Mouse (Mus musculus) splenic B cell, adult 2 months (primary cell): ENCODE measurements around the gene Tpgs1.

Experiments used
- DNase-seq: peaks from one replicate; pipeline ENCODE4 v3.0.0-alpha.2; 2011; ENCODE audit warnings: low read depth, low spot score
- H3K27me3 ChIP-seq: 2 replicates; pipeline ENCODE4 v1.6.1; 2012; ENCODE audit warnings: mild to moderate bottlenecking, low read length, moderate library complexity, mixed read lengths; ENCODE audit not compliant: control insufficient read depth, poor library complexity, insufficient read depth, severe bottlenecking
- H3K36me3 ChIP-seq: 2 replicates; pipeline ENCODE4 v1.6.1; 2012; ENCODE audit warnings: mild to moderate bottlenecking, low read length, moderate library complexity, mixed read lengths; ENCODE audit not compliant: control insufficient read depth, poor library complexity, insufficient read depth, severe bottlenecking

Gene Tpgs1

GRCm38 (mm10) chr10:79668771-79669575 is at the start of gene Tpgs1:
TSS of gene Tpgs1 (plus strand) at chr10:79669369.
- H3K27me3 ChIP-seq: no peaks in the 10 kb centered on the region

DNA sequence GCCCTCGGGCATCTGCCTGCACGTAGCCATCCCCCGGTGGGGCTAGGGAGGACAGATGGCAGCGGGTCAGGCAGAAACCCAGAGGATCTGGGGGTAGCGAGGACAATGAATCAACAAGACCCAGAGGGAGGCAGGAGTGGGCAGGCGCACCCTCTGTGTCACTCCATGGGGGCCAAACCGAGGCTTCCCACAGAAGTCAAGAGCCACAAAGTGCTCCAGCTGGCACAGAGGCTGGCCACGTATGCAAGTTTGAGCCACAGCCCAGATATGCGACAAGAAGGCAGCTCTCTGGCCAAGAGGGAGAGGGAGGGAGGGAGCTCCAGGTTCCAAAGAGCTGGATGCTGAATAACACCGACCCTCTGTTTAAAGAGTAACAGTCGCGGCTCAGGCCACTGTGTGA is 45.2 kb upstream of the Tpgs1 start:
- no peak for DNase-seq
- no peaks in the 10 kb centered on the region for H3K36me3 ChIP-seq

More at GRCm38 (mm10) chr10:79668771-79669575, at the start of gene Tpgs1:
- no peaks in the 10 kb centered on the region for H3K36me3 ChIP-seq
- DNase-seq: peak; percentile 94

DNA sequence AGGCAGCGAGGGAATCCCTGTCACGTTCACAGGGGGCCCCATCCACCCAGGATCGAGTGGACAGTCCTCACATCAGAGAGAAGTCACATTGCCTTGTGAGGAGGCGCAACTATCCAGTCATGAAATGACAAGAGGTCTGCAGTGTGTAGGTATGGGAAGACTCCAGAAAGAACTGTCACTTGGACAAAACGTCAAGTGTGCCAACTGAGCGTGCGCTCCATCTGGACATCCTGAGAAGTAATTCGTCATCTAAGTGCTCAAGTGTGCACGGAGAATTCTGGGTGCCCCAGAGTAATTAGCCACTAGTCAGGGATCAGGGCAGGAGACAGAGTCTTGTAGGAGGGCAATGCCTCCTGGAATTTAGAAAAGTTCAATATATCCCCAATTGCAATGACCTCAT is 43.8 kb upstream of the Tpgs1 start:
- Histone ChIP-seq H3K36me3 (no peaks in the 10 kb centered on the region), H3K27me3 (no peaks in the 10 kb centered on the region; the same call in 1 of the 2 replicates)
- no peak for DNase-seq

More for the DNA sequence above, 45.2 kb upstream of the Tpgs1 start:
- H3K27me3 ChIP-seq: no peaks in the 10 kb centered on the region; the same call in 1 of the 2 replicates

DNA sequence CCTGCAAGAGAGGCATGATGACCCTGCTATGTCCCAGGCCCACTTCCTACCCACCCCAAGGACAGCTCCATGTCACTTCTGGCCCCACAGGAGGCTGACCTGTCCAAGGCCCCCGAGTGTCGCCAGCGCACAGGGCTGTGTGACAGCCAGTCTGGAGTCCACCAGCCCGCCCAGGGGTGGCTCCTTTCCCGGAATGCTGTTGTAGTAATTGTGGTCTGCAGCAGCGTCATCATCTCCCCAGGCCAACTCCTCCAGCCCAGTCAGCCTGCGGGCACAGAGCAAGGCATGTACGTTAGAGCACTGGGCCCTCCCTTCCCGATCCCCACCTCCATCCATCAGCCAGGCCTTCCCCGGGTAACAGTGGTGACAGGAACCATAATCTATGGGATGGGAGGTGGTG is 43.0 kb upstream of the Tpgs1 start:
- H3K27me3 ChIP-seq: no peaks in the 10 kb centered on the region; the same call in 1 of the 2 replicates
- DNase-seq: no peak
- no peaks in the 10 kb centered on the region for H3K36me3 ChIP-seq

- no peaks in the 10 kb centered on the region for H3K36me3 ChIP-seq
- no peak for DNase-seq
- H3K27me3 ChIP-seq: no peaks in the 10 kb centered on the region
These were observed 40.8 kb upstream of the Tpgs1 start for GRCm38 (mm10) chr10:79628377-79628776.

DNA sequence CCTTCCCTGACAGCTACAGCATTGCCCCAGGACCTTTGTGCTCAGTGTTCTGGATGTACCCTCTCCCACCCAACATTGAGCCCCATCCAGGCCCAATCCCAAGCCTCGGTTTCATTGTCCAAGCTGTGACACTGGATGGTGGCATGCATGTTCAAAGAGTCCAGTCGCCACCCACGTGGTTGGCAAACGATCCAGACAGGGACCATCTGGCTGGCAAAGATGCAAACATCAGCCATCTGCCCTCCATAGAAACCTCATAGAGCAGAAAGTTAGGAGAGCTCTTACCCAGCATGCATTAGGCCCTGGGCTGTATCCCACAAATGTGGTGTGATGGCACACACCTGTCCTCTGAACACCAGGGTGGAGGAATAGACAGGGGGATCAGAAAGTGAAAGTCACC is 37.7 kb upstream of the Tpgs1 start:
- H3K27me3 ChIP-seq: no peaks in the 10 kb centered on the region; the same call in 1 of the 2 replicates

DNA sequence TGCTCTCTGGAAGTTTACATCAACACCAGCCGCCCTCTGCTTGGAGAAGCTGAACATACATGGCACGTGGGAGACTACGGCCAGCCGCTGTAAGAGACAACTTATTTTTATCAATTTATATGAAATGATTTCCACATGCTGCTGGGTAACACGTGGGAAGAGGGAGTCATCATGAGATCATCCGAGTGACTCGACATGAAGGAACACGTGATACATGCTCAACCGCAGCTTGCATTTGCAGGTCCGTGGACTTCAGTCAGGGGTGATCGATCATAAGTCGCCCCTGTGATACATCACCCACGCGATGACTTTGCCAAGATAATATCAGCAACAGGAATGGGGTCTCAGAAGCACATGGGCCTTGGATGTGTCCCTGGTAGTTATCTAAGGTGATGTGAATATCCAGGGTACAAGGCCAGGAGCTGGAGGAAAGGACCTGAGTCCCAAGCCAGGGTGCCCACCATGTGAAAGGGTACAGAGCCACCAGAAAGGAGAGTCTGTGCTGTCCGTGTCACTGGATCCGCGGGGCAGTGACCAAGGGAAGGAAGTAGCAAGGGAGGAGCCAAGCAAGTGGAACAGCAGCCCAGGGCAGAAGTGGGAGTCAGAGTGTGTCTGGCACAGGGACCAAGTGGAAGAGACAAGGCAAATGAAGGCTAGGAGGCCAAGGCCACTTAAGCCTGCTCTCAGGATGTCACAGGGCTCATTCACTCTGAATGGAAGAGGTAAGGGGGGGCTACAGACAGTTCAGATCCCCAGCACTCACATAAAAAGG is 36.0 kb upstream of the Tpgs1 start:
- Histone ChIP-seq H3K36me3 (no peaks in the 10 kb centered on the region), H3K27me3 (no peaks in the 10 kb centered on the region; the same call in 1 of the 2 replicates)
- DNase-seq: no peak

More for the DNA sequence above, 37.7 kb upstream of the Tpgs1 start:
- no peaks in the 10 kb centered on the region for H3K36me3 ChIP-seq
- no peak for DNase-seq

DNA sequence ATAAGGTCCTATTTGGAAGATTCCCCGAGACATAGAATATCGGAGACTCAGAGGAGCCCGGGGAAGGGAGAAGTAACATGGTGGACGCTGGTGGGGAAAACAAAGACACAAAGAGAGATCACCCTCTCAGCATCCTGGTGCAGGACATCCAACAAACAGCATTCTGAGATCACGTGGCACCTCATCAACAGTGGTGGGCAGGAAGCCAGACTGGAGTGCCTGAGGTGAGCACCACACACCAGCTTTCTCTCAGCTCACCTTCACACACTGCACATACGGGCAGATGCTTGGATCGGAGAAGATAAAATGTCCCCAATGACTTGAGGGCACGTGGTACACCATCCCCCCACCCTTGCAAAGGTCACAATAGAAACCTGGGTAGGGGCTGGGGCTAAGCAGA is 32.9 kb upstream of the Tpgs1 start:
- Histone ChIP-seq H3K27me3 (no peaks in the 10 kb centered on the region; the same call in 1 of the 2 replicates), H3K36me3 (no peaks in the 10 kb centered on the region)
- no peak for DNase-seq

GRCm38 (mm10) chr10:79637128-79638110 is 31.8 kb upstream of the Tpgs1 start, which contains the start of gene Shc2:
TSS of gene Shc2 (minus strand) at chr10:79637918.
- Histone ChIP-seq H3K36me3 (no peaks in the 10 kb centered on the region), H3K27me3 (no peaks in the 10 kb centered on the region; the same call in 1 of the 2 replicates)
- DNase-seq: no peak

- no peak for DNase-seq
- H3K36me3 ChIP-seq: no peaks in the 10 kb centered on the region
These were observed 30.5 kb upstream of the Tpgs1 start for GRCm38 (mm10) chr10:79638486-79639204.

GRCm38 (mm10) chr10:79645711-79646110 is 23.5 kb upstream of the Tpgs1 start, which contains the start of gene Odf3l2:
TSS of gene Odf3l2 (minus strand) at chr10:79645738.
- DNase-seq: no peak
- Histone ChIP-seq H3K27me3 (no peaks in the 10 kb centered on the region), H3K36me3 (no peaks in the 10 kb centered on the region)

More at GRCm38 (mm10) chr10:79638486-79639204, 30.5 kb upstream of the Tpgs1 start:
- no peaks in the 10 kb centered on the region; the same call in 1 of the 2 replicates for H3K27me3 ChIP-seq

- DNase-seq: peak; percentile 85
These were observed 20.0 kb upstream of the Tpgs1 start for GRCm38 (mm10) chr10:79649070-79649751.

GRCm38 (mm10) chr10:79652789-79653188 is 16.4 kb upstream of the Tpgs1 start:
- no peaks in the 10 kb centered on the region for H3K36me3 ChIP-seq
- no peak for DNase-seq
- H3K27me3 ChIP-seq: no peaks in the 10 kb centered on the region; the same call in 1 of the 2 replicates

More at GRCm38 (mm10) chr10:79649070-79649751, 20.0 kb upstream of the Tpgs1 start:
- no peaks in the 10 kb centered on the region for H3K27me3 ChIP-seq
- H3K36me3 ChIP-seq: no peaks in the 10 kb centered on the region
